Mouse (Mus musculus): ENCODE results near the gene Qser1.
"Not testable (repeated sequence)": the region's sequence is repeated elsewhere in the genome, so short reads cannot be mapped to it uniquely, and the experiment has no call there.

Qser1 gene

GRCm38 (mm10) chr2:104816371-104816827, at the start of gene Qser1:
TSS of gene Qser1 (minus strand) at chr2:104816760.
- CTCF ChIA-PET, result no interaction called here

GRCm38 (mm10) chr2:104864176-104864860, 47.8 kb upstream of the Qser1 start:
- CTCF ChIA-PET, result no interaction called here

GRCm38 (mm10) chr2:104860426-104860825, 43.9 kb upstream of the Qser1 start:
- CTCF ChIA-PET, result no interaction called here

GRCm38 (mm10) chr2:104859060-104859459, 42.5 kb upstream of the Qser1 start:
- CTCF ChIA-PET, result no interaction called here

GRCm38 (mm10) chr2:104858083-104858482, 41.5 kb upstream of the Qser1 start:
- CTCF ChIA-PET, result not testable (repeated sequence)

GRCm38 (mm10) chr2:104856218-104856617, 39.7 kb upstream of the Qser1 start:
- CTCF ChIA-PET, result no interaction called here

- CTCF ChIA-PET, result no interaction called here
These were observed 39.2 kb upstream of the Qser1 start for GRCm38 (mm10) chr2:104855732-104856131.

GRCm38 (mm10) chr2:104854836-104855235, 38.3 kb upstream of the Qser1 start:
- CTCF ChIA-PET, result interaction anchor here (0.7 kb wide), 1 partner anchor 14 kb away, joined by 4 read pairs; no protein-coding TSS in a partner anchor

GRCm38 (mm10) chr2:104852546-104852945, 36.0 kb upstream of the Qser1 start:
- CTCF ChIA-PET, result no interaction called here

GRCm38 (mm10) chr2:104851686-104852085, 35.1 kb upstream of the Qser1 start:
- CTCF ChIA-PET, result no interaction called here

- CTCF ChIA-PET, result interaction anchor here (0.7 kb wide), 1 partner anchor 168 kb away, joined by 6 read pairs; no protein-coding TSS in a partner anchor
These were observed 33.4 kb upstream of the Qser1 start for GRCm38 (mm10) chr2:104849991-104850359.

GRCm38 (mm10) chr2:104849276-104849990, 32.9 kb upstream of the Qser1 start, which contains the start of gene Prrg4:
TSS of gene Prrg4 (minus strand) at chr2:104849876.
- CTCF ChIA-PET, result interaction anchor here (0.7 kb wide), 1 partner anchor 169 kb away, joined by 6 read pairs; no protein-coding TSS in a partner anchor

- CTCF ChIA-PET, result no interaction called here
These were observed 31.9 kb upstream of the Qser1 start for GRCm38 (mm10) chr2:104848235-104849161.

GRCm38 (mm10) chr2:104847645-104848044, 31.1 kb upstream of the Qser1 start:
- CTCF ChIA-PET, result no interaction called here

- CTCF ChIA-PET, result no interaction called here
These were observed 30.3 kb upstream of the Qser1 start for GRCm38 (mm10) chr2:104846638-104847414.

GRCm38 (mm10) chr2:104842559-104842958, 26.0 kb upstream of the Qser1 start:
- CTCF ChIA-PET, result no interaction called here

- CTCF ChIA-PET, result no interaction called here
These were observed 25.2 kb upstream of the Qser1 start for GRCm38 (mm10) chr2:104841736-104842135.

- CTCF ChIA-PET, result interaction anchor here (0.6 to 0.7 kb wide), 2 partner anchors 14 to 165 kb away, joined by 4 to 5 read pairs; no protein-coding TSS in a partner anchor
These were observed 24.4 kb upstream of the Qser1 start for GRCm38 (mm10) chr2:104840974-104841373.

GRCm38 (mm10) chr2:104832486-104832885, 15.9 kb upstream of the Qser1 start:
- CTCF ChIA-PET, result no interaction called here

- CTCF ChIA-PET, result no interaction called here
These were observed 9.6 kb upstream of the Qser1 start for GRCm38 (mm10) chr2:104826191-104826590.

GRCm38 (mm10) chr2:104818763-104819162, 2.2 kb upstream of the Qser1 start:
- CTCF ChIA-PET, result not testable (repeated sequence)

Data from spleen, embryonic (tissue).